Mouse (Mus musculus) liver, adult 10 weeks (tissue): ENCODE results near the gene Dlk1. TPM values are rescaled to one million over a fixed set of nuclear protein-coding genes. Genes with fewer than 3 reads are reported as not detected.

Experiments
- polyA plus RNA-seq: library from polyadenylated mRNA; stranded (reverse); fragments of 350-450 nt; fragmentation: Illumina TruSeq; extraction: RNeasy Lipid Tissue Mini Kit (QIAGEN cat#74804); gene quantifications from one replicate; pipeline ENCODE4 v1.2.3, GENCODE M21; 2014; ENCODE audit warnings: low read depth, low replicate concordance

Dlk1 gene
- polyA plus RNA-seq, result not detected

DNA sequence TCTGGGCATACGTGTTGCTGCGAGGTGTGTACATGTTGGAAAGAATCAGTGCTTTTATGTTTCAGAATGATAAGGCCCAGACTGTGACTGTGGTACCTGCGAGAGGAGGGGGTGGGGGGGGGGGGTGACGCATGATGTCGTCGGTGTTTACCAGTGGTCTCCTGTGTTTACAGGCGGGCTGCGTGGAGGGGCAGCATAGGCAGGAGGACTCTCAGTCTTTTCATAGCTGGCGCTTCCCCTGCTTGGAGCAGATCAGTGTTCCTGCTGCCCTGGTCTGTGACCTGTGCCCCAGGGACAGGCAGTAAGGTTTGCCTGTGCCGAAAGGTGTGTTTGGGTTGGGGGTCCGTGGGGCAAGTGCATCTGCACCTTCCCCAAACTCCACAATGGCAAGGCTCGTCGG, at the start of gene Dlk1:
Dlk1 (plus strand) TSS at position 232 of the 400 bp plus-strand sequence.

Other genes with a start within 250 kb of the Dlk1 start
- not detected for gene Rtl1, start 147.5 kb downstream of the Dlk1 start, polyA plus RNA-seq